In the genomic region with DNA sequence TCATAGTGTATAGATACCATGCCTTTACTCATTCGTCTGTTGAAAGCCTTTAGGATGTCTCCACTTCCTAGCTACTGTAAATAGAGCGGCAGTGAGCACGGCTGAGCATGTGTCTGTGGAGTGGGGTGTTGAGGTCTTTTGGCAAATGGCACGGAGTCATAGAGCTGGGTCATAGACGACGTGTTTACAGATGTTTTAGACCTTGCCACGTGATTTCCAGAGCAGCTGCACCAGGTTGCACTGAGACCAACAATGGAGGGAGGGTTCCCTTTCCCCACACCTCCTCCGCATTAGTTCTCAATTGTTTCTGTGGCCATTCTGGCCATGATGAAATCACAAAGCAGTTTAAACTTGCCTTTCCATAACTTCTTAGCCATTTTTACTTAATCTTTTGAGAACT, we compare ENCODE assay signal across 17 mouse cellular contexts.
"Had no signal": no experiment of that assay in that cellular context is flagged by ENCODE, and none has a peak within 500 bp of the region (broad histone marks: within the 10 kb centered on the region; RNA-seq: fewer than 3 reads in every experiment).

No protein-coding gene starts in this region.

- H3K27ac ChIP-seq: lung, embryonic 15.5 days; macrophage; midbrain, embryonic 13.5 days; midbrain, embryonic 15.5 days; neural tube, embryonic 12.5 days; stomach, embryonic 15.5 days; stomach, postnatal 0 days had no signal

- H3K9me3 ChIP-seq: lung, embryonic 15.5 days; midbrain, embryonic 13.5 days; midbrain, embryonic 15.5 days; neural tube, embryonic 12.5 days; stomach, embryonic 15.5 days had no signal

- H3K27me3 ChIP-seq: lung, embryonic 15.5 days; midbrain, embryonic 13.5 days; midbrain, embryonic 15.5 days; neural tube, embryonic 12.5 days; stomach, embryonic 15.5 days had no signal

- H3K4me1 ChIP-seq: midbrain, embryonic 13.5 days; midbrain, embryonic 15.5 days; neural tube, embryonic 12.5 days; stomach, embryonic 15.5 days had no signal

- H3K36me3 ChIP-seq: lung, embryonic 15.5 days; midbrain, embryonic 13.5 days; midbrain, embryonic 15.5 days; neural tube, embryonic 12.5 days; stomach, embryonic 15.5 days had no signal

- ATAC-seq: lung, postnatal 0 days; midbrain, embryonic 13.5 days; midbrain, embryonic 15.5 days had no signal

- DNase-seq: lung, adult 2 months; lung, postnatal 14 days; lung, postnatal 36 days; right cerebral cortex, postnatal 14 days; thymus, adult 2 months; thymus, postnatal 25 days; thymus, postnatal 4 days had no signal

- H3K9ac ChIP-seq: lung, embryonic 15.5 days; midbrain, embryonic 13.5 days; midbrain, embryonic 15.5 days; neural tube, embryonic 12.5 days; stomach, embryonic 15.5 days had no signal

- H3K4me3 ChIP-seq: lung, embryonic 15.5 days; megakaryocyte, embryonic 14.5 days; midbrain, embryonic 13.5 days; midbrain, embryonic 15.5 days; neural tube, embryonic 12.5 days; stomach, embryonic 15.5 days had no signal

- H3K4me2 ChIP-seq: lung, embryonic 15.5 days; midbrain, embryonic 11.5 days; midbrain, embryonic 13.5 days; midbrain, embryonic 15.5 days; neural tube, embryonic 12.5 days; stomach, embryonic 15.5 days had no signal
